Comparison of ENCODE assay signal across 24 mouse cellular contexts in the genomic region with DNA sequence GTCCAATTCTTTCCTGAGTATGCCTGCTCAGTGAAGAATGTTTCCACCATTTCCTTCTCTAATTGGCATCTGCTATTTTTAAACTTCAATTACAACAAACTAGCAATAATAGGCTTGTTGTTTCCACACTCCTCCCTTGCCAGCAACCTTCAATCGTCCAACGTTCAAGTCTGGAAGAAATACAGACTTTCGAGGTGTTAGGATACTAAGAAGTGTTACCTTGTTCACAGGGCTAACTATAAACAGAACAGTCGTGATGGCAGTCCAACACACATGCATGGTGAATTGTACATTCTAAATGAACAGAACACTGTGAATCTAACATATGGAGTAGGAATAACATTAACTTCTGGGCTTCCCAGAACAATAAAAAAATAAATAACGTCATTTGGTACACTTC.
DNase-seq lines count a peak whose midpoint lies in the region; ATAC-seq lines count a peak whose summit lies in the region.
"Had no signal": no experiment of that assay in that cellular context is flagged by ENCODE, and none has a peak within 500 bp of the region (broad histone marks: within the 10 kb centered on the region; RNA-seq: fewer than 3 reads in every experiment).

No protein-coding gene starts in this region.

- H3K27ac ChIP-seq in forebrain, embryonic 13.5 days, result 0 out of 2 replicates have a peak overlapping the region, but pooled peaks have one; percentile 15
- no peak overlapping the region for H3K27ac ChIP-seq in forebrain, embryonic 12.5 days
- 0 out of 2 replicates have a peak overlapping the region, but pooled peaks have one; percentile 4 for H3K27ac ChIP-seq in forebrain, embryonic 16.5 days (ENCODE audit: low read length)
- H3K27ac ChIP-seq in hindbrain, embryonic 16.5 days (ENCODE audit: low read depth, low read length), result no peak overlapping the region
- H3K27ac ChIP-seq in hindbrain, embryonic 14.5 days, result no peak overlapping the region
- H3K27ac ChIP-seq in heart, embryonic 11.5 days (ENCODE audit: low read depth, low read length), result no peak overlapping the region
- H3K27ac ChIP-seq: gastrocnemius, adult 2 months; heart, embryonic 15.5 days; hindbrain, embryonic 15.5 days; intestine, embryonic 15.5 days had no signal

- 46% methylated on average over 5 of the region's 5 CpGs for WGBS in forebrain, embryonic 13.5 days
- 70% methylated on average over 5 of the region's 5 CpGs for WGBS in forebrain, embryonic 12.5 days
- 22% methylated on average over 5 of the region's 5 CpGs for WGBS in forebrain, embryonic 16.5 days
- WGBS in hindbrain, embryonic 16.5 days, result 61% methylated on average over 5 of the region's 5 CpGs
- 74% methylated on average over 5 of the region's 5 CpGs for WGBS in hindbrain, embryonic 14.5 days
- WGBS in heart, embryonic 11.5 days (ENCODE audit: insufficient replicate concordance), result 82% methylated on average over 5 of the region's 5 CpGs

- peak; percentile 67 for ATAC-seq in forebrain, embryonic 13.5 days
- ATAC-seq in forebrain, embryonic 12.5 days (ENCODE audit: low FRiP score), result no peak
- peak; percentile 48 for ATAC-seq in frontal cortex, adult (ENCODE audit: low TSS enrichment)
- ATAC-seq in forebrain, embryonic 16.5 days, result peak; percentile 66
- no peak for ATAC-seq in hindbrain, embryonic 16.5 days
- ATAC-seq in hindbrain, embryonic 14.5 days (ENCODE audit: low FRiP score), result no peak
- no peak for ATAC-seq in heart, embryonic 11.5 days (replicated peaks; ENCODE audit: insufficient number of reproducible peaks, low FRiP score, low TSS enrichment)

- peaks cover 36% of the 10 kb centered on the region for H3K4me1 ChIP-seq in forebrain, embryonic 13.5 days
- peaks cover 16% of the 10 kb centered on the region for H3K4me1 ChIP-seq in forebrain, embryonic 12.5 days
- H3K4me1 ChIP-seq in forebrain, embryonic 16.5 days (replicated peaks; ENCODE audit: control insufficient read depth, insufficient read depth, low read length), result peaks cover 17% of the 10 kb centered on the region
- no peaks in the 10 kb centered on the region; the same call in 1 of the 2 replicates for H3K4me1 ChIP-seq in hindbrain, embryonic 16.5 days (ENCODE audit: control insufficient read depth, insufficient read depth, low read depth, low read length)
- peaks cover 6% of the 10 kb centered on the region for H3K4me1 ChIP-seq in hindbrain, embryonic 14.5 days (replicated peaks; ENCODE audit: control insufficient read depth, insufficient read depth, low read length)
- H3K4me1 ChIP-seq in heart, embryonic 11.5 days (ENCODE audit: control insufficient read depth, insufficient read depth, low read length), result no peaks in the 10 kb centered on the region
- H3K4me1 ChIP-seq: intestine, embryonic 15.5 days had no signal

- no peak overlapping the region for H3K4me2 ChIP-seq in forebrain, embryonic 13.5 days
- H3K4me2 ChIP-seq in forebrain, embryonic 12.5 days, result no peak overlapping the region
- H3K4me2 ChIP-seq in forebrain, embryonic 16.5 days (ENCODE audit: low read length), result no peak overlapping the region
- no peak overlapping the region for H3K4me2 ChIP-seq in hindbrain, embryonic 16.5 days (ENCODE audit: low read length)
- no peak overlapping the region for H3K4me2 ChIP-seq in hindbrain, embryonic 14.5 days (replicated peaks)
- H3K4me2 ChIP-seq in heart, embryonic 11.5 days, result no peak overlapping the region
- H3K4me2 ChIP-seq: heart, embryonic 12.5 days; heart, embryonic 15.5 days; hindbrain, embryonic 15.5 days; intestine, embryonic 15.5 days had no signal

- no peak overlapping the region for H3K4me3 ChIP-seq in forebrain, embryonic 13.5 days
- H3K4me3 ChIP-seq in forebrain, embryonic 12.5 days (replicated peaks), result no peak overlapping the region
- H3K4me3 ChIP-seq in forebrain, embryonic 16.5 days (replicated peaks; ENCODE audit: low read length), result no peak overlapping the region
- H3K4me3 ChIP-seq in hindbrain, embryonic 16.5 days (ENCODE audit: low read length), result no peak overlapping the region
- no peak overlapping the region for H3K4me3 ChIP-seq in hindbrain, embryonic 14.5 days (replicated peaks; ENCODE audit: low read length)
- no peak overlapping the region for H3K4me3 ChIP-seq in heart, embryonic 11.5 days (ENCODE audit: low read depth, low read length)
- H3K4me3 ChIP-seq: gastrocnemius, adult 2 months; heart, embryonic 12.5 days; heart, embryonic 15.5 days; hindbrain, embryonic 15.5 days; intestine, embryonic 15.5 days had no signal

- no peaks in the 10 kb centered on the region for H3K27me3 ChIP-seq in forebrain, embryonic 13.5 days
- no peaks in the 10 kb centered on the region for H3K27me3 ChIP-seq in forebrain, embryonic 12.5 days
- no peaks in the 10 kb centered on the region for H3K27me3 ChIP-seq in forebrain, embryonic 16.5 days (replicated peaks; ENCODE audit: control insufficient read depth, insufficient read depth, low read length)
- no peaks in the 10 kb centered on the region for H3K27me3 ChIP-seq in hindbrain, embryonic 16.5 days (replicated peaks; ENCODE audit: control insufficient read depth, insufficient read depth, low read length)
- H3K27me3 ChIP-seq in hindbrain, embryonic 14.5 days (ENCODE audit: control insufficient read depth, insufficient read depth, low read length), result no peaks in the 10 kb centered on the region
- H3K27me3 ChIP-seq in heart, embryonic 11.5 days (ENCODE audit: control insufficient read depth, insufficient read depth, low read length), result no peaks in the 10 kb centered on the region
- H3K27me3 ChIP-seq: heart, embryonic 12.5 days; heart, embryonic 15.5 days; hindbrain, embryonic 15.5 days; intestine, embryonic 15.5 days had no signal

- no peaks in the 10 kb centered on the region for H3K36me3 ChIP-seq in forebrain, embryonic 13.5 days (ENCODE audit: poor library complexity, severe bottlenecking)
- no peaks in the 10 kb centered on the region for H3K36me3 ChIP-seq in forebrain, embryonic 12.5 days (replicated peaks)
- H3K36me3 ChIP-seq in forebrain, embryonic 16.5 days (ENCODE audit: control insufficient read depth, insufficient read depth), result no peaks in the 10 kb centered on the region
- no peaks in the 10 kb centered on the region for H3K36me3 ChIP-seq in hindbrain, embryonic 16.5 days (ENCODE audit: control insufficient read depth, insufficient read depth, low read length)
- H3K36me3 ChIP-seq in hindbrain, embryonic 14.5 days (replicated peaks; ENCODE audit: control insufficient read depth, insufficient read depth), result no peaks in the 10 kb centered on the region
- H3K36me3 ChIP-seq in heart, embryonic 11.5 days (ENCODE audit: control insufficient read depth, insufficient read depth, low read length), result no peaks in the 10 kb centered on the region
- H3K36me3 ChIP-seq: heart, embryonic 12.5 days; heart, embryonic 15.5 days; hindbrain, embryonic 15.5 days; intestine, embryonic 15.5 days had no signal

- no peaks in the 10 kb centered on the region for H3K9me3 ChIP-seq in forebrain, embryonic 13.5 days (replicated peaks)
- H3K9me3 ChIP-seq in forebrain, embryonic 12.5 days, result no peaks in the 10 kb centered on the region
- H3K9me3 ChIP-seq in forebrain, embryonic 16.5 days (ENCODE audit: control insufficient read depth, low read length), result no peaks in the 10 kb centered on the region
- H3K9me3 ChIP-seq in hindbrain, embryonic 16.5 days (ENCODE audit: control insufficient read depth, low read length), result no peaks in the 10 kb centered on the region
- no peaks in the 10 kb centered on the region for H3K9me3 ChIP-seq in hindbrain, embryonic 14.5 days (ENCODE audit: control insufficient read depth, low read length)
- no peaks in the 10 kb centered on the region for H3K9me3 ChIP-seq in heart, embryonic 11.5 days (replicated peaks; ENCODE audit: control insufficient read depth, low read length)
- H3K9me3 ChIP-seq: heart, embryonic 12.5 days; heart, embryonic 15.5 days; hindbrain, embryonic 15.5 days; intestine, embryonic 15.5 days had no signal

- DNase-seq in frontal cortex, adult 2 months (ENCODE audit: extremely low spot score in 1 of 2, low spot score in 1 of 2), result no peak
- no peak for DNase-seq in hindbrain, embryonic 14.5 days (ENCODE audit: low spot score)
- DNase-seq: adrenal gland, adult 2 months; adrenal gland, postnatal 14 days; cerebellum, adult 18-20 months; cerebellum, adult 9-10 months; cerebellum, postnatal 14 days; gastrocnemius, adult 2 months; gastrocnemius, postnatal 14 days; heart, adult 11 months; heart, postnatal 10 days; heart, postnatal 36 days; kidney, adult 11 months; kidney, adult 8-10 months had no signal

- H3K9ac ChIP-seq in forebrain, embryonic 13.5 days, result no peak overlapping the region
- no peak overlapping the region for H3K9ac ChIP-seq in forebrain, embryonic 12.5 days
- H3K9ac ChIP-seq in forebrain, embryonic 16.5 days (replicated peaks; ENCODE audit: low read depth, low read length), result no peak overlapping the region
- no peak overlapping the region for H3K9ac ChIP-seq in hindbrain, embryonic 16.5 days (ENCODE audit: low read depth, low read length)
- no peak overlapping the region for H3K9ac ChIP-seq in hindbrain, embryonic 14.5 days
- H3K9ac ChIP-seq in heart, embryonic 11.5 days (ENCODE audit: low read depth, low read length), result no peak overlapping the region
- H3K9ac ChIP-seq: heart, embryonic 12.5 days; heart, embryonic 15.5 days; hindbrain, embryonic 15.5 days; intestine, embryonic 15.5 days had no signal

Comparison
In these comparisons a context has a peak if more than half of its experiments do, and no peak if none do; other contexts are left out.
1. ATAC-seq: peak in forebrain, embryonic 13.5 days (single experiment), frontal cortex, adult (single experiment) and forebrain, embryonic 16.5 days (single experiment); none in forebrain, embryonic 12.5 days (single experiment), hindbrain, embryonic 16.5 days (single experiment), hindbrain, embryonic 14.5 days (single experiment) and heart, embryonic 11.5 days (single experiment).
2. H3K27ac ChIP-seq: peak in forebrain, embryonic 13.5 days (single experiment) and forebrain, embryonic 16.5 days (single experiment); none in forebrain, embryonic 12.5 days (single experiment), hindbrain, embryonic 16.5 days (single experiment), hindbrain, embryonic 14.5 days (single experiment) and heart, embryonic 11.5 days (single experiment).